Mouse (Mus musculus): ENCODE data around the gene Ccdc171.
"Not testable (repeated sequence)": the region's sequence is repeated elsewhere in the genome, so short reads cannot be mapped to it uniquely, and the experiment has no call there.

Gene Ccdc171

DNA sequence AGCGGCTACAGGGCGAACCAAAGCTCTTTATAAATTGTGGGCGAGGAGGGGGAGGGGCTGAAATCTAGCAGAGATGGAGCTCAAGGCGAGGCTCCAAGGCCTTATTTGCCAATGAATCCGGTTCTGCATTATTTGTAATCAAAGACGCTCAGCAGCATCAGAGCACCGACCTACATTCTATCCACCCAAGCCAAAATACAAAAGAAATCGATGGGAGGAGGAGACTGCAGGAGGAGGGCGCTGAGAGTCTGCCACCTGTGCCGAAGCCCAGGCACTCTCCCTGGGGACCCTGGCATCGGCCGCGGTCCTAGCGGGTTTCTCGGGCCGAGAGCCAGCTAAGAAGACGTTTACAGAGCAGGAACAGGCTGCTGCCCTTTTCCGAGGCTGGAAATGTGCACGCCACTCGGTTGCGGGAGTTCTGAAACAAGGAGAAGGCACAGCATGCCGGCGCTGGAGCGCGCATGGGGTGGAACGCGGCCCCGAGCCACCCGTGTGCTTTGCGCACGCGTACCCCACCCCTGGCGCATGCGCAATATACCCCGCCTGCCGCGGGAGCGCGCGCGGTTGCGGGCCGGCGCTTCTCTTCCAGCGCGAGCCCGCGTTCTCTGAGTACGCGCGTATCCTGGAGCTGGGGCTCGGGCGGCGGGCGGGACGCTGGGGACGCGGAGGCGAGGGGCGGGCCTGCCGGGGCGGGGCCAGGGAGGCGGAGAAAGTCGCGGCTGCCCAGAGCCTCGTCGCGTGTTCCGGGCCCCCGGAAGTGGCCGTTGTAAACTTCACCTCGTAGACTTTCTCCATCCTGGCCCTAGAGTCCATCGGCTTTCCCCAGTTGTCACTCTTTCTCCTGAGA is at the start of gene Ccdc171:
TSS of gene Ccdc171 (plus strand) at position 703 of the 847 bp plus-strand sequence.
- DNase-seq (ENCODE audit: low spot score in 2 of 2) = peak; percentile 89 to 94

DNA sequence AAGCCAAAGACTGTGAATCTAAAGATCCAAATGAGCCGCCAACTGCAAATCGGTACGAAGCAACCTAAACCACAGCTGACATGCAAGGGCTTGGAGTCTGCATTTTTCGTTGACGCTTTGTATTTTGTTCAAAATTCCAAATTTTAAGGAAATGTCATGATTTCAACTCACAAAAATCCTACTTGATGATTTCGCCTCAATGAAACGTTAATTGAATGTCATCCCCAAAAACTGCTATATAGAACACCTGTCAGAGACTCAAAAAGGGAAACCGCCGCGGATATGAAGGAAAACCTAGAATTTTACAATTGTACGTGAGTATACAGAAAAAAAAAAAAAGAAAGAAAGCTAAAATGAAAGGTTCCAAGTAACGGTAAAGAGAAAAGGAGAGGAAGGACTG is 40.1 kb upstream of the Ccdc171 start:
- DNase-seq (ENCODE audit: low spot score in 2 of 2) = no peak

DNA sequence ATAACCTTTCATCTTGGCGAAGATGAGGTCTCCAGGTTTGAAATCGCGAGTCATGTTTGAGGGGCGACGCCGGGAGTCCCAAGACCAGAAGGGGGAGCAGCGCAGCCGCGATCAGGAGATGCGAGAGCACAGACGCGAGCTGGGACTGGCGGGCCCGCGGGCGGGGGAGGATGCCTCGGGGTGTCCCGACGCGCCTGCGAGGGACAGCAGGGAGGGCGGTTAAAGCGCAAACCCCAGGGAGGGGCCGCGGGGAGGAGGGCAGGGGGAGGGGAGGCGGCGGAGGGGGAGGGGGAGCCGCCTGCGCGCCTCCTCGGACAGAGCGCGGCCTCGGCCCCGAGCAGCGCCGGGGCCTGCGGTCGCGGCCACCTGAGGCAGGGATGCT is 39.6 kb upstream of the Ccdc171 start:
- DNase-seq (ENCODE audit: low spot score in 2 of 2) = peak; percentile 83 to 85

DNA sequence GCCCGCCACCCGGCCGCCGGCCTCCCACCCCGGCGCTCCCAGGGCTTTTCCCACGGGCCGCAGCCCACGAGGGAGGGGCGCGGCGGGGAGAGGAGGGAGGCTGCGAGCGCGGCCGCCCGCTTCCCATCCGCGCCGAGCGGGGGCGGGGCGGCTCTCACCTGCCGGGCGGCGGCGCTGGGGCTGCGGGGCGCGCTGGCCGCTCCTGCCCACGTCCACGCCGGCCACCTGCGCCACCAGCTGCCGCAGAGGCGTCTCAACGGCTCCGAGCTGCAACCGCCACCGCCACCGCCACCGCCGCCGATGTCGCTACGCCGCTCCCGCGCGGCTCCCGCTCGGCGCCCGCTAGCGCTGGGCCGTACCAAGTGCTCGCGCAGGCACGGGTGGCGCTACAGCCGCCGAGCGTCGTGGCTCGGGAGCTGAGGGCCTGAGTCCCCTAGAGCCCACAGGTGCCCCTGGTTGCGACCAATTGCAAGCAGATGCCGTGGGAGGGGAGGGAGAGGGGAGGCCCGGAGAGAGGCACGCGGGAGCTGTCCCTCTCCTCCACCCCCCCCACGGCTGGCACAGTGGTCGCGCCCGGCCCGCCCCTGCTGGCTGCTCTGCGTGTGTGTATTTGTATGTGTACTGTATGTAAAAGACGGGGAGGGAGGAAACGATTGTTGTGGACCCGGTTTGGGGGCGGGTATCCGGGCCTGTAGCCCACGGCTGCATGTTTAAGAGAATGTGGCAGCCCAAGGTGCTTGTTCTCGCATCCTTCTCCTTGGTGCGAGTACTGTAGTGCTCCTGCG is 39.0 kb upstream of the Ccdc171 start, which contains the start of gene Psip1:
TSS of gene Psip1 (minus strand) at position 343 of the 785 bp plus-strand sequence.
- peak; percentile 90 to 93 for DNase-seq (ENCODE audit: low spot score in 2 of 2)

DNA sequence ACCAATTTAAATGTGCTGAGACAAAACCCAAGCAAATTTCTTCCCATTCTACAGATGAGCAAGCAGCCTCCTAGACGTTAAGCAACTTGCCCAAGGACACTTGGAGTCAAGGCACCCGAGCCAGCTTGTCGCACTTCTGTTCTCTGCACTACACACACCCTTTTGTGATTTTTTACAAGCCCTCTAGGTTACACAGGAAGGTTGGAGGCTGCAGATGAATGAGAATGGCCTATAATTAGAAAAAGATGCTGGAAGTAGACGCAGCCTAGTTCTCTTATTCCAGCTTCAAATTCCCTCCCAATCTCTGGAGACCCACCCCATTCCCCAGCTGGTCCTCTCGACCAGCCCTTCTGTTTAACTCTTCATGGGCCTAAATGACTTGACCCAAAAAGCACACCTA is 36.2 kb upstream of the Ccdc171 start:
- no peak for DNase-seq (ENCODE audit: low spot score in 2 of 2)

DNA sequence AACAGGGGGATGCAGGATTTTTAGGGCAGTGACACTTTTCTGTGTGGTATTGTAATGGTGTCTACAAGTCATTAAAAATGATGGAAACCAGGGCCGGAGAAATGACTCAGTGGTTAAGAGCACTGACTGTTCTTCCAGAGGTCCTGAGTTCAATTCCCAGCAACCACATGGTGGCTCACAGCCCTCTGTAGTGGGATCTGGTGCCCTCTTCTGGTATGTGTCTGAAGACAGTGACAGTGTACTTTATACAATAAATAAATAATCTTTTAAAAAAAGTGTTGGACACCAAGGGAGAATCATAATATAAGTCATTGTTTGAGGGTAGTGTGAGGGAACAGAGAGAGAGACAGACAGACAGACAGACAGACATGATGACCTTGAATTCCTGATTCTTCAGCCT is 32.2 kb upstream of the Ccdc171 start:
- DNase-seq (ENCODE audit: low spot score in 2 of 2) = no peak

DNA sequence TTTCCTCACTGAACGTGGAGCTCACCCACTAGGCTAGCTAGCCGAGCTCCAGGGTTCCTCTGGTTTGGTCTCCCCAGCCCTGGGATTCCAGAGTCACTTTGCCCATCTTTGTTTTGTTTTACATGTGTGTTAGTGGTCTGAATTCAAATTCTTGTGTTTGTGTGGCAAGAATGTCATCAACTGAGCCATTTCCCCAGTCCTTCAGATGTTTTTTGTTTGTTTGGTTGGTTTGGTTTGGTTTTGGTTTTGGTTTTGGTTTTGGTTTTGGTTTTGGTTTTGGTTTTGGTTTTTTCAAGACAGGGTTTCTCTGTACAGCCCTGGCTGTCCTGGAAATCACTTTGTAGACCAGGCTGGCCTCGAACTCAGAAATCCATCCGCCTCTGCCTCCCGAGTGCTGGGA is 28.3 kb upstream of the Ccdc171 start:
- not testable (repeated sequence) for DNase-seq (ENCODE audit: low spot score in 2 of 2)

DNA sequence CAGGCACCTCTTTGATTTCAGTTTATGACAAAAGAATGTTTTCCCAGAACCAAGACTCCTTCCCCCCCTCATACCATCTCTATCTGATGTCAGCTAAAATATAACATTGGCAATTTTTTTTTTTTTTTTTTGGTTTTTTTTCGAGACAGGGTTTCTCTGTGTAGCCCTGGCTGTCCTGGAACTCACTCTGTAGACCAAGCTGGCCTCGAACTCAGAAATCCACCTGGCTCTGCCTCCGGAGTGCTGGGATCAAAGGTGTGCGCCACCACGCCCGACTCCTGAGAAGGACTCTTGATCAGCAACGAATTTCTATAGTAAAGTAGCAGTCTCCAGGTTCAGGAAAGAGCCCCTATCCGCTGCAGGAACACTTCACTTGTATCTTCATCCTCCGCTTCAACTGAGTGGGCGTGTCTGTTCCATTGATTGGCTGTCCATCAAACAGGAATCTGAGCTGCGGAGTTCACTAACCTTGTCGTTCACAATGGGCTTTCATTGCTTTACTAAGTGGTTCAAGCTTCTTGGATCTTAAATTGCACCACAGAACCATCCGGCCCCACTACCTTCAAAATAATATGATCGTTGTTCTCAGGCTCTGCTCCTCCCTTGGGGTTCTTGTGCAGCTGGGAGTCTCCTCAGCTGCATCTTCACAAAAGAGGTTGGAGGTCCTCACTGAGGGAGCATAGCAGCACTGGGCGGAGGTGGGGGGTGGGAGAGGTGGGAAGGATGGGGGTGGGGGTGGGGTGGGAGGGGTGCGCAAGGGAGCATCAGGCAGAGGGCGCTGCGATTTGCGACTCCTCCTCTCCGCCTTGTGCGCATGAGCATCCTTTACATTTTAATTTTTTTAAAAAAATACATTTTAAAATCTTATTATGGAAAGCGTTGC is 24.9 kb upstream of the Ccdc171 start:
- peak in 1 of 2 experiments; percentile 38 for DNase-seq (ENCODE audit: low spot score in 2 of 2)

DNA sequence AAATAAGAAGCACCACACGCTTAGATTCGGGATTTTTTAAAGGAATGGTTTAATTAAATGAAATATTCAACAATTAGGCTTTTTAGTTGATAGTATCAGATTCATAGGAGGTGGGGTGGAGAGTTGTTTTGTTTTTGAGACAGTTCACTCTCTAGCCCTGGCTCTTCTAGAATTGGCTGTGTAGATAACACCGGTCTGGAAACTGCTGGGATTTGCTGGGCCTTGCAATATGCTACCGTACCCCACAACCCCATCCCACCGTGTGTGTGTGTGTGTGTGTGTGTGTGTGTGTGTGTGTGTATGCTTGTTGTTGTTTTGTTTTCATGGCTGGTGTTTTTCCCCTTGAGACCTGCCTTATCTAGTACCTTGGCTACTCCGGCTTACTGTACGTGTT is 24.3 kb upstream of the Ccdc171 start:
- no peak for DNase-seq (ENCODE audit: low spot score in 2 of 2)

DNA sequence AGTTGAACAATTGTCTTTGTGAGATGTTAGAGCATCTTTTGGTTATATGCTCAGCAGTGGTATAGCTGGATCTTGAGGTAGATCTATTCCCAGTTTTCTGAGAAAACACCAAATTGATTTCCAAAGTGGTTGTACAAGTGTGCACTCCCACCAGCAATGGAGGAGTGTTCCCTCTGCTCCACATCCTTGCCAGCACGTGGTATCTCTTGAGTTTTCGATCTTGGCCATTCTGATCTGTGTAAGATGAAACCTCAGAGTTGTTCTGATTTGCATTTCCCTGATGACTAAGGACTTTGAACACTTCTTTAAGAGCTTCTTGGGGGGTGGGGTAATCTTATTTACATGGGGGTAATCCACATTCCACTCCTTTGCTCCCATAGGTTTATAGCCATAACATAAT is 15.7 kb upstream of the Ccdc171 start:
- DNase-seq (ENCODE audit: low spot score in 2 of 2) = no peak

DNA sequence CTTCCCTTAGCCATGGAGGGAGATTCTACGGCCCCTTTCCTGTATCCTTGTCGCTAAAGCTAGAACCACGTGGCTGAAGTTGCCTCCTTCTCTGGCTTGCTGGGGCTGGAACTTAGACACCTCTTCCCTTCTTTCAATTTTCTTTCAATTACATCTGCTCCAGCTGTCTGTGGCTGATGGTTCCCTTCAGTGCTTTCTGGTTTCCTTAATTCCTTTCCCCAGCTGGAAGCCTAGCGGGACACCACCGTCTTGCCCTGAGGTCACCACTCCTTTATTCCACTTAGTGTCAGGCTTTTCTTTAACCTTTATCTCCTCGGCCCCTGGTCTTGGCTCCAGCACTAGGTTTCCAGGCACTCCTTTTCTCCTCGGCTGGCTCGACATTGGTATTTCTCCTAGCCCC is 14.3 kb upstream of the Ccdc171 start:
- no peak for DNase-seq (ENCODE audit: low spot score in 2 of 2)

DNA sequence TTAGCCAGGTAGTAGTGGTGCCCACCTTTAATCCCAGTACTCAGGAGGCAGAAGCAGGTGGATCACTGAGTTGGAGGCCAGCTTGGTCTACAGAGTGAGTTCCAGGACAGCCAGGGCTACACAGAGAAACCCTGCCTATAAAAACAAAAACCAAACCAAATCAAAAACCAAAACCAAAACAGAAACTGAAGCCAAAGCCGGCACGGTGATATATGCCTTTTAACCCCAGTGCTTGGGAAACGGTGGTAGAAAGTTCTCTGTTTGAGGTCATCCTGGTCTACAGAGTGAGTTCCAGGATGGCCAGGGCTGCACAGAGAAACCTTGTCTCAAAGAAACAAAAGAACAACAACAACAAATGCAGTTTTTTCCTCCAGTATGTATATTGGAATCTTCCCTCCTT is 13.1 kb upstream of the Ccdc171 start:
- no peak for DNase-seq (ENCODE audit: low spot score in 2 of 2)

DNA sequence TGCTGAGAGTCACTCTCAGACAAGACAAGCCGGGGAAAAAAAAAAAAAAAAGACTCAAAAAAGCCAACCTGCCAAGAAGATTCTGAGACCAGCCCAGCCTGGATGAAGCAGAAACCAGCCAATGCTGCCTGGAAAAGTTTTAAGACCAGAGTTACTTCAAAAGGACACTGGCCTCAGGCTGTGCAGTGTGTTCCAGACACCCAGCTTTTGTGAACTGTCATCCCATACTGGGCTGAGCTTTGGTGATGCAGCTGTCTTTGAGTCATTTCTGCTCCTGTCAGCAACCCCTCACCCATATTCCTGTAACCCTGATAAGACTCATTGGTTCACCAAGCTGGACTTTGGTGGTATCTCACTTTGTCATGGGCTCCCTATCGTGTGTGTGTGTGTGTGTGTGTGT is 12.7 kb upstream of the Ccdc171 start:
- no peak for DNase-seq (ENCODE audit: low spot score in 2 of 2)

DNA sequence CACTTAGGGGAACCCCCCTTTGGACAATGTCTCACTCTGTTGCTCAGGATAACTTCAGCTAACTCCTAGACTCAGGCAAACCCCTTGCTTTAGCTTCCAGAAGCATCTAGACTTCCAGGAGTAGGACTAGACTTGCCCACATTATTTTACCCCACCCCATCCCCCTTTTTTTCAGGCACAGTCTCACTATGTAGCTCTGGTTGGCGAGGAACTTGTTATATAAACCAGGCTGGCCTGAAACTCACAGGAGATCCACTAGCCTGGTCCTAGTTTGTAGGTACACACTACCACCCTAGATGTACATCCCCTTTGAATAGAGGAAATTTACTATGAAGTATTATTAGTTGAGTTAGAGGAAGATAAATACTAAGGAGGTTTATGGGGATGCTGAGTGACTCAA is 11.2 kb upstream of the Ccdc171 start:
- no peak for DNase-seq (ENCODE audit: low spot score in 2 of 2)

DNA sequence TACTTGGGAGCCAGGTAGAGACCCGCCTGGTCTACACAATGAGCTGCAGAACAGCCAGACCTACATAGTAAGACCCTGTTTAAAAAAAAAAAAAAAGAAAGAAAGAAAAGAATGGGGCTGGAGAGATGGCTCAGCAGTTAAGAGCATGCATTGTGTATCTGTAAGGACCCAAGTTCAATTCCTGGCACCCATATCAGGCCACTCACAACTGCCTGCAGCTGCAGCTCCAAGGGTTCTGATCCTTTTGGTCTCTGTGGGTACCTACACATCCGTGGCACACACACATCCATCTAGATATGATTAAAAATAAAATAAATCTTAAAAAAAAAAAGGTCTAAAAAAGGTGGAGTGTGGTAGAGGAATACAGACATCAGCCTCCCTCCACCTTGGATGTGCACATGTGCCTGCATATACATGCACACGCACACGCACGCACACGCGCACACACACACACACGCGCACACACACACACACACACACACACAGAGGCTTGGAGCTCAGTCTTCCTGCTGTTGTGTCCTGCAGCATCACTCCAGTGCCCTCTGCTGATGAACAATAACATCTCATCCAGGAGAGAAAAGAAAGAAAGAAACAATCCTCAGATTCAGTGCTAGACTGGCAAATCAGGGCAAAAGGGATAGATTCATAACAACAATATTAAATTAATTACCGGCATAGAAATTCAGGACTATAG is 10.2 kb upstream of the Ccdc171 start:
- no peak for DNase-seq (ENCODE audit: low spot score in 2 of 2)

DNA sequence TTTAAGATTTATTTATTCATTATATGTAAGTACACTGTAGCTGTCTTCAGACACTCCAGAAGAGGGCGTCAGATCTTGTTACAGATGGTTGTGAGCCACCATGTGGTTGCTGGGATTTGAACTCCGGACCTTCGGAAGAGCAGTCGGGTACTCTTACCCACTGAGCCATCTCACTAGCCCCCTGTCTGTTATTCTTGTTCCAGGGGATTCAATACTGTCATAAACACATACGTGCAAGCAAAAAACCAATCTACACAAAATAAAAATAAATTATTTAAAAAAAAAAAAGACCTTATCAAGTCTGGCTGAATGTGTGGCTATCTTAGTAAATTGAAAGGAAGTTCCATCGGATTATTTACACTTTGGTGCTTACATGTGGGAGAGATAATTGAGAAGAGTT is 9.2 kb upstream of the Ccdc171 start:
- not testable (repeated sequence) for DNase-seq (ENCODE audit: low spot score in 2 of 2)

DNA sequence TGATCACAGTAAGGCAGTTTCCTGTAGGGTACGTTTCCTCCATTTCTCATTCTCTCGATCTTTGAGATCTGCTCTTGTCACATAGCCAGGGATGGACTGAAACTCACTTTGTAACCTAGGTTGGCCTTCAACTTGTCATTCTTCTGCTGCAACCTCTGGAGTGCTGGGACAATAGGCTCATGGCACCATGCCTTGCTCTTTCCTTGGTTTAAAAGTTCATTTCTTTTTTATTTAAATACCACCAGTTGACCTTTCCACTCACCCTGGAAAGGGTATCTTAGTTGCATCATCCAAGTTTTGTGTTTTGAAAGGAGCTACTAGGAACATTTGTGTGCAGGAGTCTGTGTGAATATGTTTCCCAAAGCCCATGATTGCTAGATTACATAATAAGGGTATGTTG is 6.2 kb upstream of the Ccdc171 start:
- DNase-seq (ENCODE audit: low spot score in 2 of 2) = no peak

DNA sequence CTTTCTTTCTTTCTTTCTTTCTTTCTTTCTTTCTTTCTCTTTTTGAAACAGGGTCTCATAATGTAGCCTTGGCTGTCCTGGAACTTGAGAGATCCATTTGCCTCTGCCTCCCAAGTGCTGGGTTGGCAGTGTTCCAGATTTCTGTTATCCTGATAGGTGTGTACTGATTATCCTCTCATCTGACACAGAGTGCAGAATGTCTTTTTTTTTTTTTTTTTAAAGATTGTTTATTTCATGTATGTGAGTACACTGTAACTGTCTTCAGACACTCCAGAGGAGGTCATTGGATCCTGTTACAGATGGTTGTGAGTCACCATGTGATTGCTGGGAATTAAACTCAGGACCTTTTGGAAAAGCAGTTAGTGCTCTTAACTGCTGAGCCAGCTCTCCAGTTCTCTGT is 5.5 kb upstream of the Ccdc171 start:
- DNase-seq (ENCODE audit: low spot score in 2 of 2) = no peak

DNA sequence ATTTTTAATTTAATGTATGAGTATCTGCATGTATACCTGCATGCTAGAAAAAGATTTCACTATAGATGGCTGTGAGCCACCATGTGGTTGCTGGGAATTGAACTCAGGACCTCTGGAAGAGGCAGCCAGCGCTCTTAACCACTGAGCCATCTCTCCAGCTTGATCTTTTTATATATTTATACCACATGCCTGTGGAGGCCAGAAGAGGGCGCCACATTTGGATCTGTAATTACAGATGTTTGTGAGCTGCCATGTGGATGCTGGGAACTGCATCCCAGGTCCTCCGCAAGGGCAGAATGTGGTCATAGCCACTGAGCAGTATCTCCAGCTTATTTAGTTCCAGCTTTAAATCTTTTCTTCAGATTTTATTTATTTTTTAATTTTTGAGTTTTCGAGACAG is 5.0 kb upstream of the Ccdc171 start:
- DNase-seq (ENCODE audit: low spot score in 2 of 2) = no peak

DNA sequence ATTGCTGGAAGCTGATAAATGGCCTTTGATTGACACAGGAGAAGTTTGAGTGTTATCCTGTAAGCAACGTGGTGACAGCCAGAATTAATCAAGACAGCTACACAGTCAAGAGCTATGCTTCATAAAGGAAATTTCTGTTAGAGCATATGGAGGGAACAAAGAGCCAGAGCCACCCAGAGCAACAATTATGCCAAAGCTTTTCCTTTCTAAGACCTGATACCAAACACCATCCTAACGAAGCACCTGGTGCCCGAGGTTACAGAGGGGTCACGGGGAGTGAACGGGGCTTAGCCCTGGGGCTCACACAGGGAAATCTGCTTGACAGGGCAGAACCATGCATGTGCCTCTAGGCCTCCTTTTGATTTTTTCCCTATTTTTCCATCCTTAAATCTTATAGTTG is 3.3 kb upstream of the Ccdc171 start:
- DNase-seq (ENCODE audit: low spot score in 2 of 2) = no peak

DNA sequence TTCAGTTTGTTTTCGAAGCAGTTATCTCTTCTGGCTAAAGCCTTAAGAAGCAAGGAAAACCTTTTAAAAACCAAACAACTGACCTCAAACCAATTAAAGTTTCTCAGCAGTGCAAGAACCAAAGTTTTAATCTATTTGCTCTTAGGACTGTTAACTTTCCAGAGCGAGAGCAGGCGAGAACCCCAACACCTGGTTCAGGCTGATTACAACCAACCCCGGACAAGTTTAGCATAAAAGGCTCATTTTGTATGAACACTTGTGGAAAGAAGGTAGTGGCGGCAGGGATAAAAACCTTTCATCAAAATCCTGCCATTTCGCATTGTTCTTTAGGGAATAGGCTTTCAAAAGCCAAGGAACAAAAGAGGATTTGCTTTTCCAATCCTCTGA is 896 bp upstream of the Ccdc171 start:
- DNase-seq (ENCODE audit: low spot score in 2 of 2) = no peak

DNA sequence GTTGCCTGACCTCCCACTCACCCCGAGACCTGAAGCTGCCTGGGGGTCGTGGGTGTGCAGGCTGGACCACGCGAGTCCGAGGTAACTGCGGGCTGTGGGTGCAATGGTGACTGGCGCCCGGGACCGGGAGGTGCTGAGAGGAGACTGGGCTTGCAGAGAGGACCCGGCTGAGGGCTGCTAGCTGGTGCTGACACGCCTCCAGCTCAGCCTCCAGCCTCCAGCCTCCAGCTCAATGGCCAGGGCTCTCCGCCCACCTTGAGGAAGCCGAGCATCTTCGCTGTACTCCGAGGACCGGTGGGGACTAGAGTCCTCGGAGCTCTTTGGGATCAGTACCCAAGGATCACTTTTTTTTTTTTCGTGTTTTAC is 328 bp downstream of the Ccdc171 start:
- no peak for DNase-seq (ENCODE audit: low spot score in 2 of 2)

Measured in frontal cortex, postnatal 36 days (tissue).